Mouse (Mus musculus): Measurements from ENCODE around the gene Pcyox1.

- TF ChIP-seq CTCF (IDR thresholded peaks at IDR 0.05; ENCODE audit: low read depth) (no peak), EP300 (IDR thresholded peaks at IDR 0.05; ENCODE audit: low read depth) (no peak)
Measured at GRCm38 (mm10) chr6:86396581-86397256, at the start of gene Pcyox1.
